Mouse (Mus musculus) forebrain, postnatal 0 days (tissue): ENCODE measurements at regions not wholly inside any gene's neighbourhood (a gene's known extent, or its start where the extent isn't known, plus 50 kb on each side); places are given as distances from the start of the nearest gene placed in this dataset.

Experiments used
- ATAC-seq: fragments of 200-750 bp; cut with Nextera tagmentation; 2 replicates; pipeline ENCODE4 v1.8.0; 2017; ENCODE audit warnings: mild to moderate bottlenecking, moderate library complexity
- DNase-seq: peaks from one replicate; pipeline ENCODE4 v3.0.0-alpha.2; 2015
- H3K27ac ChIP-seq: fragments of 300-500 bp; sonication (generic); 2 replicates; pipeline ENCODE4 v1.5.1; 2014; ENCODE audit warnings: low read depth, mild to moderate bottlenecking, antibody characterized with exemption, low read length, moderate library complexity, mixed read lengths
- H3K27me3 ChIP-seq: fragments of 300-500 bp; sonication (generic); 2 replicates; pipeline ENCODE4 v1.6.1; 2014; ENCODE audit warnings: mild to moderate bottlenecking, low read length, mixed read lengths; ENCODE audit not compliant: insufficient read depth
- H3K36me3 ChIP-seq: fragments of 300-500 bp; sonication (generic); 2 replicates; pipeline ENCODE4 v1.6.1; 2014; ENCODE audit warnings: mild to moderate bottlenecking, moderate library complexity; ENCODE audit not compliant: insufficient read depth
- H3K4me1 ChIP-seq: fragments of 300-500 bp; sonication (generic); 2 replicates; pipeline ENCODE4 v1.6.1; 2014; ENCODE audit warnings: antibody characterized with exemption; ENCODE audit not compliant: insufficient read depth
- H3K4me2 ChIP-seq: fragments of 300-500 bp; sonication (generic); 2 replicates; pipeline ENCODE4 v1.6.1; 2014; ENCODE audit warnings: low read depth, mild to moderate bottlenecking, moderate library complexity
- H3K4me3 ChIP-seq: fragments of 300-500 bp; sonication (generic); 2 replicates; pipeline ENCODE4 v1.5.1; 2014; ENCODE audit warnings: low read depth, low read length, mixed read lengths
- H3K9ac ChIP-seq: fragments of 300-500 bp; sonication (generic); 2 replicates; pipeline ENCODE4 v1.6.1; 2014; ENCODE audit warnings: mild to moderate bottlenecking
- H3K9me3 ChIP-seq: fragments of 300-500 bp; sonication (generic); 2 replicates; pipeline ENCODE4 v1.6.1; 2016; ENCODE audit warnings: low read length
- CTCF ChIP-seq: sonication (generic); IDR thresholded peaks from 2 replicates; pipeline ENCODE4 v1.5.1; 2016; ENCODE audit warnings: antibody characterized with exemption, control low read depth, low read depth
- WGBS: fragments of 180-500 bp; shearing (Covaris S2); extraction: QIAGEN DNeasy Blood & Tissue Kit; methylation state at CpG from one replicate; pipeline ENCODE4 v1.1.7; 2014; 5-methylcytosine and 5-hydroxymethylcytosine counted together

DNA sequence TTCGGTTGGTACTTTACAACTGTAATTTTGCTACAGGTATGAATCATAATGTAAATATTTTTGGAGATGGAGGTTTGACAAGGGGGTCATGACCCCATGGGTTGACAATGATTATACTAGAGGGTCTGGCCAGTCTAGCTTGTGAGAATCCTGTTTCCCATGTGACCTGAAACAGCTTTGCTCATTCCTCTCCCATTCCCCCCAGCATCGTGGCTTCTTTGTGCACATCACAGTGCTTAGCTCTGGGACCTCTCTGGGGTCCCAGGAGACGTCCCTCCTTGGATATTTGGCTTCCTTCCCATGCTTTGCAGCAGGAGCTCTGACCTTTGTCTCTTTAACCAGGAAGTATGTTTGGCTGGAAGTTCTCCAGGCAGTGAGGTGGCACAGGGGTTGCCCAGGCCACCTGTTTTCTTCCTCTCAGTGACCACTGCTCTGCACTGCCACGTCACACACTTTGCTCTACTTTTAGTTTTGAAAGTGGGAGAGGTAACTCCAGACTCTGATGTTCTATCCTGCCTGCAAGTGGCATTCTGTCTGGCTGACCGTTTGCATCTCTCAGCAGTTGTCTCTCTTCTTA lies 77.4 kb upstream of the Tmem45b start:
- H3K27me3 ChIP-seq = no peaks in the 10 kb centered on the region
- no peaks in the 10 kb centered on the region for H3K36me3 ChIP-seq
- H3K9ac ChIP-seq = no peak overlapping the region
- no peak for TF ChIP-seq CTCF
- H3K4me2 ChIP-seq = no peak overlapping the region
- no peak overlapping the region for H3K4me3 ChIP-seq
- no peak overlapping the region for H3K27ac ChIP-seq
- H3K9me3 ChIP-seq = no peaks in the 10 kb centered on the region
- H3K4me1 ChIP-seq = no peaks in the 10 kb centered on the region
- 56% methylated on average over 5 of the region's 5 CpGs for WGBS
- ATAC-seq = no peak
- DNase-seq = no peak

DNA sequence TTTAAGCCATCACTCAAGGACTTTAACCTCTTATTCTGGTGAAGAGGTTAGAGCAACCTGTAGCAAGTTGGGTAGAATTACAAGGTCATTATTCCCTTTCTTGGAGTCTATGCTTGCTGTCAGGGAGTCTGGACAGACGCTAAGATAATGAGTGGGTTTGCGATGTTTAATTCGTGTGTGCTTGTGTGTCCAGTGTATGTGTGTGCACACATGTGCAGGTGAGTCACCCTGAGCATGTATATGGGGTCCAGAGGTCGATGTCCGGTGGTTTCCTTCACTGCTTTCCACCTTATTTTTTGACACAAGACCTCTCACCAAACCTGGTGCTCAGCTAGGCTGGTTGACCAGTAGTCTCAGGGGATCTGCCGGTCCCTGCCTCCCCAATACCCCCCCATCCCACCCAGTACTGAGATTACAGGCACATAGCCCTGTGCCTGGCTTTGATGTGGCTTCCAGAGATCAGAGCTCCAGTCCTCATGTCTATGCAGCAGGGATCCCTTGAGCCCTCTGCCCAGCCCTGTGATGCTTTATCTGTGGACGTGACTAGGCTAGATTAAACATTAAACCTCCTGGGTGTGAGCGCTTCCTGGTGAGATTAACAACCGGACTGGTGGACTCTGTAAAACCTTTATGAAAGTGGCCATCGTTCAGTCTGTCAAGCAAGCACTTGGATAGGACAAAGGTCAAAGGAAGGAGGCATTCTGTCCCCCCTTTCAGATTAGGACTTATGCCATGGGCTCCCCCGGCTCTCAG lies 74.4 kb upstream of the Tmem45b start:
- H3K4me1 ChIP-seq = no peaks in the 10 kb centered on the region
- WGBS = 89% methylated on average over 11 of the region's 11 CpGs

DNA sequence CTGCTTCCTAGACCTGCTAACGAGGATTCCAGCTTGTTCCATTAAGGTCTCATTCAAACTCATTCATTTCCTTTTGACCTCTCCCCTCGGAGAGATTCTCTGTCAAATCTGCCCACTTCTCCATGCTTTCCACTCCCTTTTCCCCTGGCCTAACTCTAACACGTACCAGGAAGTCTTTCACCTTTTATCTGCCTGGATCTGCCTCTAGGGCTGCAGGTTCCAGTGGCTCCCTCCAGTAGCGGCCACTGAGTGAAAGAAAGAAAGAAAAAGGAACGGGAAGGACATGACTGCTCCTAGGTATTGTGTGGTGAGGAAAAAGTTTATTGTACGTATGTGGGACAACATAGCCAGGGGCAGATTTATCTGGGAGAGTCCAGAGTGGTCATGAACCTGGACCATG lies 64.8 kb upstream of the Tmem45b start:
- no peak overlapping the region for H3K9ac ChIP-seq
- no peaks in the 10 kb centered on the region for H3K27me3 ChIP-seq
- WGBS = 62% methylated on average over 6 of the region's 6 CpGs
- no peaks in the 10 kb centered on the region for H3K4me1 ChIP-seq
- ATAC-seq (no peak), DNase-seq (no peak)
- no peak overlapping the region for H3K27ac ChIP-seq
- H3K4me2 ChIP-seq = no peak overlapping the region
- H3K4me3 ChIP-seq = no peak overlapping the region
- TF ChIP-seq CTCF = no peak
- H3K9me3 ChIP-seq = no peaks in the 10 kb centered on the region
- H3K36me3 ChIP-seq = no peaks in the 10 kb centered on the region

More for the DNA sequence above, 74.4 kb upstream of the Tmem45b start:
- ATAC-seq (no peak), DNase-seq (no peak)
- no peak overlapping the region for H3K4me2 ChIP-seq
- no peak overlapping the region for H3K4me3 ChIP-seq
- H3K9ac ChIP-seq = no peak overlapping the region
- H3K36me3 ChIP-seq = no peaks in the 10 kb centered on the region
- H3K9me3 ChIP-seq = no peaks in the 10 kb centered on the region
- no peak for TF ChIP-seq CTCF
- no peaks in the 10 kb centered on the region for H3K27me3 ChIP-seq
- H3K27ac ChIP-seq = no peak overlapping the region

DNA sequence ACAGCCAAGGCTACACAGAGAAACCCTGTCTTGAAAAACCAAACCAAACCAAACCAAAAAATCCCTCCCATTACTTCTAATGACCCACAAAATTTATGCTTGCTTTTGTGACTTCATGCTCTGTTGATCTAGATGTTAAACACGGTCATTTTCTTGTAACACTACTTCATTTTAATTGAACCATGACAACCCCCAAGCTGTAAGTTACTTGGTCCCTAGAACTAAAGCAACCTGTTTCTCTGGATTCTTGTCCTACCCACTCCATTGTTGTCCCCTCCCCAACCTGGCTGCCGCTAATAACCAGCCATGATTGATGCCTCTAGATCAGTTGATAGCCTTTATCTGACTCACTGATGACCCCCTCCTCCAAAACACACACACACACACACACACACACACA lies 63.0 kb upstream of the Tmem45b start:
- Histone ChIP-seq H3K36me3 (no peaks in the 10 kb centered on the region), H3K4me2 (no peak overlapping the region), H3K27me3 (no peaks in the 10 kb centered on the region), H3K4me1 (no peaks in the 10 kb centered on the region), H3K4me3 (no peak overlapping the region), H3K9ac (no peak overlapping the region), H3K9me3 (no peaks in the 10 kb centered on the region), H3K27ac (no peak overlapping the region)
- TF ChIP-seq CTCF = no peak
- no peak for DNase-seq
- no peak for ATAC-seq
- 87% methylated on average over 2 of the region's 2 CpGs for WGBS
